Mouse (Mus musculus) small intestine, adult 10 weeks (tissue): Measurements from ENCODE around the gene Sqstm1. TPM values are rescaled to one million over a fixed set of nuclear protein-coding genes. Genes with fewer than 3 reads are reported as not detected.

Source experiments
- polyA plus RNA-seq: library from polyadenylated mRNA; stranded (reverse); fragments of 350-450 nt; fragmentation: Illumina TruSeq; extraction: RNeasy Lipid Tissue Mini Kit (QIAGEN cat#74804); gene quantifications from one replicate; pipeline ENCODE4 v1.2.3, GENCODE M21; 2014; ENCODE audit warnings: low replicate concordance

Gene Sqstm1
- 102 TPM for polyA plus RNA-seq

GRCm38 (mm10) chr11:50210505-50211151 is at the start of gene Sqstm1, which contains the start of gene Mgat4b:
Sqstm1 (minus strand) TSS chr11:50210827.
Mgat4b (plus strand) TSS chr11:50210890.

GRCm38 (mm10) chr11:50238324-50238723 is 27.7 kb upstream of the Sqstm1 start, which contains the start of gene Ltc4s:
Ltc4s (minus strand) TSS chr11:50238616.

GRCm38 (mm10) chr11:50174111-50174729 is 36.4 kb downstream of the Sqstm1 start, which contains the start of gene Mrnip:
Mrnip (plus strand) TSS chr11:50174444.

Other genes with a start within 250 kb of the Sqstm1 start
- gene Rnf130, start 185.5 kb downstream of the Sqstm1 start, polyA plus RNA-seq = 58.8 TPM
- gene Tbc1d9b, start 79.4 kb downstream of the Sqstm1 start, polyA plus RNA-seq = 2.2 TPM
- not detected for gene Mrnip, start 36.4 kb downstream of the Sqstm1 start, polyA plus RNA-seq
- gene Mgat4b, start 63 bp upstream of the Sqstm1 start, polyA plus RNA-seq = 1.6 TPM
- gene Ltc4s, start 27.8 kb upstream of the Sqstm1 start, polyA plus RNA-seq = not detected
- gene Maml1, start 81.5 kb upstream of the Sqstm1 start, polyA plus RNA-seq = 5.2 TPM
- 558 TPM for gene Canx, start 114.8 kb upstream of the Sqstm1 start, polyA plus RNA-seq
- not detected for gene Cby3, start 143.6 kb upstream of the Sqstm1 start, polyA plus RNA-seq
- gene Hnrnph1, start 166.2 kb upstream of the Sqstm1 start, polyA plus RNA-seq = 820 TPM
- gene Rufy1, start 220.3 kb upstream of the Sqstm1 start, polyA plus RNA-seq = 28.8 TPM